In the genomic region with DNA sequence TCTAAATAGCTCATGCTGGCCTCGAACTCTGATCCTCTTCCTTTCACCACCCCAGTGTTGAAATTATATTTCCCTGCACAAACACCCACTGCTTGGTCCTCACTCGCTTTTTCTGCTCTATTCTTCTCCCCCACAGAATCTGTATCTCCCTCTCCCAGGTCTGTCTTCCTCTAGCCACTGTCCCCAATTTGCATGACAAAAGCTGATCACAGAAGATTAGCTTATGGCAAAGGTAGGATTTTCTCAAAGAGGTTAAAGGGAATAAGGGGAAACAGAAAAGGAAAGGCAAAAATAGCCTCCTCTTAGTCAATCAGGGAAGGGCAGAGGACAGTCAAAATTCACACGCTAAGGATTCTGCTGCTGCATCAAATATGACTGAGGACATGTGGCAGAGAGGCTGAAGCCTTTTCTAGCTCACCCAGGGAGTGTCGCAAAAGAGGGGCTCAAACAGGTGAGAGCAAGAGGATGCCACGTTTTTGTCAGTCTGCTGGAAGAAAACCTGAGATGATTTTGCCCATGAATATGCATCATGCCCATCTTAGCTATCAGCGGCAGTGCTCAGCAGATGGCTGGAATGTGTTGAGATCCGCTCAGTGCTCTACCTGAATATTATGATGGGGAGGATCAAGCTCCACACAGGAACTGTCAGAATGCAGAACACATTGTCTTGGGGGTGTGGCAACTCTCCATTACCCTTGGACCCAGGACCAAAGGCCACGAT, we compare ENCODE assay signal across 21 mouse cellular contexts.
"Had no signal": no experiment of that assay in that cellular context is flagged by ENCODE, and none has a peak within 500 bp of the region (broad histone marks: within the 10 kb centered on the region; RNA-seq: fewer than 3 reads in every experiment).

No protein-coding gene starts in this region.

- H3K9ac ChIP-seq: limb, embryonic 12.5 days; limb, embryonic 15.5 days; liver, embryonic 14.5 days; liver, postnatal 0 days; lung, embryonic 14.5 days; midbrain, embryonic 15.5 days; neural tube, embryonic 13.5 days; stomach, embryonic 15.5 days had no signal

- H3K4me1 ChIP-seq: limb, embryonic 15.5 days; megakaryocyte, embryonic 14.5 days; stomach, embryonic 15.5 days had no signal

- H3K9me3 ChIP-seq: limb, embryonic 12.5 days; limb, embryonic 15.5 days; midbrain, embryonic 10.5 days; midbrain, embryonic 15.5 days; neural tube, embryonic 13.5 days; stomach, embryonic 15.5 days had no signal

- ATAC-seq: liver, postnatal 0 days; lung, postnatal 0 days; midbrain, embryonic 15.5 days had no signal

- H3K27ac ChIP-seq: left cerebral cortex, adult 2 months; limb, embryonic 12.5 days; limb, embryonic 15.5 days; liver, embryonic 14.5 days; midbrain, embryonic 10.5 days; midbrain, embryonic 15.5 days; neural tube, embryonic 13.5 days; stomach, embryonic 15.5 days had no signal

- H3K4me3 ChIP-seq: left cerebral cortex, adult 2 months; limb, embryonic 12.5 days; limb, embryonic 15.5 days; megakaryocyte, embryonic 14.5 days; midbrain, embryonic 10.5 days; midbrain, embryonic 15.5 days; myocyte; neural tube, embryonic 13.5 days; stomach, embryonic 15.5 days had no signal

- H3K36me3 ChIP-seq: limb, embryonic 12.5 days; limb, embryonic 15.5 days; midbrain, embryonic 10.5 days; midbrain, embryonic 15.5 days; neural tube, embryonic 13.5 days; stomach, embryonic 15.5 days had no signal

- DNase-seq: kidney, postnatal 14 days; kidney, postnatal 4 days; layer of hippocampus, postnatal 36 days; liver, postnatal 0 days; lung, embryonic 14.5 days; retina, postnatal 1 day; right cerebral cortex, postnatal 25 days; spleen, adult 18-20 months; thymus, adult 18-20 months; thymus, postnatal 36 days had no signal
